14 mouse cellular contexts compared by ENCODE assay signal in the genomic region with DNA sequence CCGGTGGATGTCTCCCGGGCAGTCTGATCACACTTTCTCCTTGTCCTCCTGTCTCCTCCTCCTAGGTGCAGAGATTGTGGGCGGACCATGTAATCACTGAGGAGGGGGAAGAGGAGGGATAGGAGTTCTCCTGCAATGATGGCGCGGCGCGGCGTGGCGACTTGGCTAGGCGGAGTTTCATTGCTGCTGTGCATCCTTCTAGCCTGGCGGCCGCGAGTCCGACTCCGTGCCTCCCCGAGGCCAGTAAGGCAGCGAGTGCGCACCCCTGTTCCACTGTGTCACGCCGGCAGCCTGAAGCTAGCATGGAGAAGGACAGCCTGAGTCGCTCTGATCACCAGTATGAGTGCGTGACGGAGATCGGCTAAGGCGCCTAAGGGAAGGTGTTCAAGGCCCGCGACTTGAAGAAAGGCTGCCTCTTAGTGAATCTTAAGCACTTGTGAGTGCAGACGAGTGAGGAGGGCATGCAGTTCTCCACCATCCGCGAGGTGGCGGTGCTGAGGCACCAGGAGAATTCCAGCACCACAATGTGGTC. TPM values are rescaled to one million over a fixed set of nuclear protein-coding genes. Genes with fewer than 3 reads are reported as not detected.
A peak's percentile ranks its signal among the peaks of the same experiment; 100 is the strongest.
DNase-seq lines count a peak whose midpoint lies in the region; ATAC-seq and TF ChIP-seq lines count a peak whose summit lies in the region.
"Not testable (repeated sequence)": the region's sequence is repeated elsewhere in the genome, so short reads cannot be mapped to it uniquely, and the experiment has no call there.
"Had no signal": no experiment of that assay in that cellular context is flagged by ENCODE, and none has a peak within 500 bp of the region (broad histone marks: within the 10 kb centered on the region; RNA-seq: fewer than 3 reads in every experiment).

No protein-coding gene starts in this region.

- WGBS in hindbrain, postnatal 0 days, result 11% methylated on average over 24 of the region's 31 CpGs
- WGBS in neural tube, embryonic 11.5 days, result 5% methylated on average over 22 of the region's 31 CpGs

- DNase-seq in ES-E14 (ENCODE audit: low read depth, low spot score), result peak; percentile 33
- DNase-seq in cerebellum, postnatal 14 days, result peak; percentile 28 to 32
- DNase-seq in frontal cortex, postnatal 10 days (ENCODE audit: low spot score in 2 of 2), result peak; percentile 19 to 44
- not testable (repeated sequence) for DNase-seq in hindbrain, postnatal 0 days (ENCODE audit: low spot score); neural tube, embryonic 11.5 days (ENCODE audit: low spot score)
- peak; percentile 29 for DNase-seq in layer of hippocampus, adult 11-12 months (ENCODE audit: low spot score)
- DNase-seq in left cerebral cortex, postnatal 25 days (ENCODE audit: low spot score in 2 of 2), result peak; percentile 47 to 67
- peak; percentile 11 to 55 for DNase-seq in spleen, postnatal 4 days (ENCODE audit: low spot score in 2 of 2)

- intact Hi-C loops in left cerebral cortex, postnatal 25 days (cut with DNase I), result not testable (repeated sequence)

- peak overlapping the region in 1 of 2 experiments; percentile 50; a peak in 2 of 4 replicates for H3K4me3 ChIP-seq in ES-E14 (ENCODE audit: insufficient read depth in 1 of 2, low read depth in 1 of 2, low read length in 2 of 2, poor library complexity in 1 of 2, severe bottlenecking in 1 of 2)
- not testable (repeated sequence) for H3K4me3 ChIP-seq in hindbrain, postnatal 0 days (ENCODE audit: low read length); neural tube, embryonic 11.5 days (ENCODE audit: low read depth, low read length)

- H3K4me1 ChIP-seq in ES-E14 (ENCODE audit: control insufficient read depth in 2 of 2, insufficient read depth in 2 of 2, low read length in 2 of 2, poor library complexity in 1 of 2); hindbrain, postnatal 0 days (ENCODE audit: insufficient read depth, low read length); neural tube, embryonic 11.5 days (ENCODE audit: control insufficient read depth, insufficient read depth, low read length): not testable (repeated sequence)

- not testable (repeated sequence) for H3K36me3 ChIP-seq in ES-E14 (ENCODE audit: control insufficient read depth, insufficient read depth, low read length, poor library complexity, severe bottlenecking); hindbrain, postnatal 0 days (ENCODE audit: insufficient read depth, low read length); neural tube, embryonic 11.5 days (ENCODE audit: control insufficient read depth, insufficient read depth, low read length)

- not testable (repeated sequence) for H3K27ac ChIP-seq in ES-E14 (ENCODE audit: insufficient read depth, low read depth, low read length, poor library complexity, severe bottlenecking); hindbrain, postnatal 0 days; neural tube, embryonic 11.5 days (ENCODE audit: low read depth, low read length)

- ATAC-seq in hindbrain, postnatal 0 days, result peak; percentile 84
- peak; percentile 50; the same call in 1 of the 2 replicates for ATAC-seq in neural tube, embryonic 11.5 days (ENCODE audit: insufficient read depth, low FRiP score, low TSS enrichment)

- not testable (repeated sequence) for H3K27me3 ChIP-seq in hindbrain, postnatal 0 days (ENCODE audit: insufficient read depth, low read length); neural tube, embryonic 11.5 days (ENCODE audit: control insufficient read depth, insufficient read depth, low read length)

- H3K9me3 ChIP-seq in ES-E14 (ENCODE audit: control insufficient read depth, insufficient read depth, low read depth, low read length); hindbrain, postnatal 0 days (ENCODE audit: low read length); neural tube, embryonic 11.5 days (ENCODE audit: control insufficient read depth, low read length): not testable (repeated sequence)

- H3K9ac ChIP-seq in ES-E14 (ENCODE audit: insufficient read depth, low read depth, low read length, poor library complexity, severe bottlenecking), result 0 out of 2 replicates have a peak overlapping the region, but pooled peaks have one; percentile 38
- H3K9ac ChIP-seq in hindbrain, postnatal 0 days (replicated peaks; ENCODE audit: low read length); neural tube, embryonic 11.5 days (ENCODE audit: low read length): not testable (repeated sequence)

- in situ Hi-C loops in ES-E14 (cut with MboI; ENCODE audit: low sequenced_read_pairs in 2 of 2, unreplicated experiment in 2 of 2), result not testable (repeated sequence)

- TF ChIP-seq CTCF in hindbrain, postnatal 0 days (IDR thresholded peaks at IDR 0.05; ENCODE audit: low read depth), result not testable (repeated sequence)

- not testable (repeated sequence) for H3K4me2 ChIP-seq in hindbrain, postnatal 0 days (ENCODE audit: low read depth, low read length); neural tube, embryonic 11.5 days (ENCODE audit: low read depth)

RNA-seq across cellular contexts. Expression of gene Gm8024, which starts 19.2 kb away (rescaled TPM):
- total RNA-seq in ES-E14 (2012; rRNA removed), result 0.18 TPM in 1 of 2 replicates, not detected in the other
- 0.21 TPM in 1 of 2 replicates, not detected in the other for total RNA-seq in hindbrain, postnatal 0 days (2014; rRNA removed)
- polyA plus RNA-seq in hindbrain, postnatal 0 days (2015; fragmentation: Nextera tagmentation; extraction: Ambion mirVana), result not detected in 2 replicates
- total RNA-seq in left cerebral cortex, postnatal 25 days (2021), result not detected
- polyA plus RNA-seq in neural tube, embryonic 11.5 days (2014; fragmentation: Nextera tagmentation; extraction: Ambion mirVana), result not detected in 2 replicates
- total RNA-seq: granulocyte monocyte progenitor cell, adult 5-6 weeks; hematopoietic stem cell, adult 5-6 weeks; megakaryocyte progenitor cell, adult 5-6 weeks had no signal
- polyA plus RNA-seq: embryonic facial prominence, embryonic 15.5 days; liver, embryonic 12.5 days; stomach, embryonic 16.5 days had no signal

RNA-seq across cellular contexts. Expression of gene Gm8020, which starts 41.1 kb away (rescaled TPM):
- not detected in 2 replicates for total RNA-seq in ES-E14 (2012; rRNA removed)
- not detected in 2 replicates for total RNA-seq in hindbrain, postnatal 0 days (2014; rRNA removed)
- polyA plus RNA-seq in hindbrain, postnatal 0 days (2015; fragmentation: Nextera tagmentation; extraction: Ambion mirVana), result not detected in 2 replicates
- not detected for total RNA-seq in left cerebral cortex, postnatal 25 days (2021)
- polyA plus RNA-seq in neural tube, embryonic 11.5 days (2014; fragmentation: Nextera tagmentation; extraction: Ambion mirVana), result not detected in 2 replicates
- total RNA-seq: granulocyte monocyte progenitor cell, adult 5-6 weeks; hematopoietic stem cell, adult 5-6 weeks; megakaryocyte progenitor cell, adult 5-6 weeks had no signal
- polyA plus RNA-seq: embryonic facial prominence, embryonic 15.5 days; liver, embryonic 12.5 days; stomach, embryonic 16.5 days had no signal

RNA-seq across cellular contexts. Expression of gene Gm17124, which starts 56.4 kb away (rescaled TPM):
- not detected in 2 replicates for total RNA-seq in ES-E14 (2012; rRNA removed)
- total RNA-seq in hindbrain, postnatal 0 days (2014; rRNA removed), result not detected in 2 replicates
- polyA plus RNA-seq in hindbrain, postnatal 0 days (2015; fragmentation: Nextera tagmentation; extraction: Ambion mirVana), result not detected in 2 replicates
- not detected for total RNA-seq in left cerebral cortex, postnatal 25 days (2021)
- not detected in 2 replicates for polyA plus RNA-seq in neural tube, embryonic 11.5 days (2014; fragmentation: Nextera tagmentation; extraction: Ambion mirVana)
- total RNA-seq: granulocyte monocyte progenitor cell, adult 5-6 weeks; hematopoietic stem cell, adult 5-6 weeks; megakaryocyte progenitor cell, adult 5-6 weeks had no signal
- polyA plus RNA-seq: embryonic facial prominence, embryonic 15.5 days; liver, embryonic 12.5 days; stomach, embryonic 16.5 days had no signal
